Mouse (Mus musculus): ENCODE measurements around the gene Cmklr1.
"Not testable (repeated sequence)": the region's sequence is repeated elsewhere in the genome, so short reads cannot be mapped to it uniquely, and the experiment has no call there.

Cmklr1 gene

DNA sequence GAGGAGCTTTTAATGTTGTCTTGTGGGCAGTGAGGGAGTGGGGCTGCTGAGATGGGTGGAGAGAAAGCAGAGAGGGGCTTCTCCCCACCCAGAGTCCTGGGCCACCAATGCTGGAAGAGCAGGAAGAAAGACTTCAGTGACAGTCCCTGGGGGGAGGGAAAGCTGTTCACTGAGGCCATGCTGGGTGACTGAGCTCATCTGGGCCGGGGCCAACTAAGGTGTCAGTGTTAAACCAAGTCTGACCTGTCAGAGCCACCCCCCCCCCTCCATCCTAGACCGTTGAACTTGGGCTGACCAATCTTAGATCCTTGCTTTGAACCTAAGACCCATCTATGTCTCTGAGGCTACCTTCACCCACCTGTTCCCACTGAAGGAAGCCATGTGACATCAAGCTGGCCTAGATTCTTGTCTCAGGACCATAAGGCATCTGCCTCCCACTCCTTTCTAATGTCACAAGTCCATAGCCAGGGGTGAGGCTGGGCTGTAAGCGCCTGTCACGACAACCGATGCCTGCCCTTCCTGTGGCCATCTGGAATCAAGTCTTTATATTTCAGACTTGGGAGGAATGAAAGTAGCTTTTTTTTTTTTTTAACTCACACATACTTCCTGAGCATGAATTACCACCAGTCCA lies 60.1 kb downstream of the Cmklr1 start:
- DNase-seq (ENCODE audit: low read depth, low spot score), result no peak

DNA sequence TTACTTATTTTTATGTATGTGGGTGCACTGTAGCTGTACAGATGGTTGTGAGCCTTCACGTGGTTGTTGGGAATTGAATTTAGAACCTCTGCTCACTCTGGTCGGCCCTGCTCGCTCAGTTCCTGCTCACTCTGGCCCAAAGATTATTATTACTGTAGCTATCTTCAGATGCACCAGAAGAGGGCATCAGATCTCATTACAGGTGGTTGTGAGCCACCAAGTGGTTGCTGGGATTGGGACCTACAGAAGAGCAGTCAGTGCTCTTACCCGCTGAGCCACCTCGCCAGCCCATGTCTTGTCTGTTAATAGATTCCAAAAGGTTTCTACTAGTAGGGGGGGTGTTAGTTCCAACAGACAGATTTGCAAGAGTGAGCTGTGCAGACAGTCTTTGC lies 63.8 kb downstream of the Cmklr1 start:
- not testable (repeated sequence) for DNase-seq (ENCODE audit: low read depth, low spot score)

DNA sequence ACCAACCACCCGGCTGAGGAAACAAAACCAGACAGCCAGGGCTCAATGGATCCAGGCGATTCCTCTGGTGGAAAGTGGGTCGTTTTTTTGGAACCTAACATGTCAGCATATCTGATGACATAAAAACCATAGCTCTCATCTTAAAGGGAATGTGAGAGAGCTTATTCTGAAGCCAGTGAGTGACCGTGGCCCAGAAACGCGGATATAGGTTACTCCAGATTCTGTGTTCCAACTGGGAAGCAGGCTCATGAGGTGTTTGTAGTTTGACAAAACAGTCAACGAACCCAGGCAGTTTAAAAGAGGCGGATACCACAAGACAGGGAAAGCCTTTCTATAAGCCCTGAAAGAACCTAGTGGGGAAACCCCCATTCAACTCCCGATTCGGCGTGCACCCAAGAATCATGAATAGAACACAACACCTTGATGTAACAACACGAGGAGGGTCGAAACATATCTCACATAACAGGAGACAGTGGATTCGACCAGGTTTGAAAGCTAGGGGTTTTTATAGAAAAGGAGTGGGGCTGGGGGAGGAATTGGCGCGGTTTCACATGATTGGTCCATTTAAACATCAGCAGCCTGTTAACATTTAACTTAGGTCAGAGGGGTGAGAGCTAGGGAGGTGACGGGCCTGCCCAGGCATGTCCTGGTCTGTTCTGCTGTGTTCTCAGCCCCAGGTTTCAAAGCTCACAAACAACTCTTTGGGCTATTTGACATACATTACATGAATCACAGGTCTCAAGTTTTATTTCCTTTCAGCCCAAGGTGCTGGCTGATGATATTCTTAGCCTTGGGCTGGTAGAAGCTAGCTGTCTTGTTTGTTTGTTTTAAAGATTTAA lies 64.4 kb downstream of the Cmklr1 start:
- DNase-seq (ENCODE audit: low read depth, low spot score), result not testable (repeated sequence)

- no peak for DNase-seq (ENCODE audit: low read depth, low spot score)
Measured at GRCm38 (mm10) chr5:113584439-113584838, 65.8 kb downstream of the Cmklr1 start.

- DNase-seq (ENCODE audit: low read depth, low spot score), result no peak
Measured at GRCm38 (mm10) chr5:113583424-113584162, 66.6 kb downstream of the Cmklr1 start.

DNA sequence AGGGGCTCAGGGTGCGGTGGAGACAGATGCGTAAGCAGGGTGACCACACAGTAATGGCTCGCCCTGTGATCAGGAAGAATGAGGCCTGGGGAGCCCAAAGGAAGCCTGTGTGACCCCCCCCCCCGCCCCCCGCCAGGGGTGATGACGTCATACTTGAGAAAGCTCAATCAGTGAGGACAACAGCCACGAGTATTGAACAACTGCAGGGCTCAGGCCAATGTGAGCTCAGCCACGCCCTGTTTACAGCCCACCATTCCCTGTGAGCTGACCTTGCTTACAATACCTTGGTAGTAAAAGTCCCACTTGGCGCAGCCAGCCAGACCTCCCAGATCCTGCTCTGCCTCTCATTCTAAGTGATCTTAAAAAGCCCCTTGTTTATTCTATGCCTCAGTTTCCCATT lies 69.4 kb downstream of the Cmklr1 start:
- no peak for DNase-seq (ENCODE audit: low read depth, low spot score)

GRCm38 (mm10) chr5:113580248-113580647 lies 70.0 kb downstream of the Cmklr1 start:
- DNase-seq (ENCODE audit: low read depth, low spot score), result no peak

- no peak for DNase-seq (ENCODE audit: low read depth, low spot score)
Measured at GRCm38 (mm10) chr5:113579128-113579527, 71.1 kb downstream of the Cmklr1 start.

DNA sequence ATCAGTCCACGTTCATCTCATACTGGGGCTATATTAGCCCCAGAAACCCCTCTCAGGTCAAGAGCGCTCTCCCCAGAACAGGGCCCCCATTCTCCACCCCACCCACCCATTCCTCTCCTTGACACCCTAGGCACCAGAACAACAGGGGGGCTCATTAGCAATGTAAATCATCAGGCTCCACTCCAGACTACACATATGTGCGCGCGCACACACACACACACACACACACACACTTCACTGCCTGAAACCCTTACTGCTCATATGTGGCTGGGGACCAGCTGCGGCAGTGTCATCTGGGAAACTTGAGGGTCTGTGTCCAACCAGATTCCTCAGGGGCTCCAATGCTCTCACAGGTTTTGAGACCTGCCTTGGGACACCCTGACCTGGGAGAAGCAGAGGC lies 71.8 kb downstream of the Cmklr1 start:
- no peak for DNase-seq (ENCODE audit: low read depth, low spot score)

DNA sequence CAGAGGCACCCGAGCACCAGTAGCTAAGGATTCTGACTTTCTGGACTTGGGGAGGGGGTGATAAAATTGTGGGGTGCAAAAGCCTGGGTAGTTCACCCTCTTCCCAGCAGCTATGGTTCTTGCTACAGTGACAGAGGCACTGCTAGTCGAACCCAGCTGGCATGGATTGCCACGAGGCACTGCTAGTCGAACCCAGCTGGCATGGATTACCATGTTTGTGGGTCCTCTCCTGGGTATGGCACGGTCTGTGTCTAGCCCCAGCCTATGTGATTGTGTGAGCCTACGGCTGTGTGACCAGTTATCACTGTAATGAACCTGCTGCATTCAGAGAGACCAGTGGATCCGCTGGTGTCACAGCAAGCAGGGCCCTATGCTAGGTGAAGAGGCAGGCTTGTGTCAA lies 72.7 kb downstream of the Cmklr1 start:
- no peak for DNase-seq (ENCODE audit: low read depth, low spot score)

GRCm38 (mm10) chr5:113570056-113570717 lies 80.0 kb downstream of the Cmklr1 start:
- no peak for DNase-seq (ENCODE audit: low read depth, low spot score)

GRCm38 (mm10) chr5:113565858-113566257 lies 84.4 kb downstream of the Cmklr1 start:
- no peak for DNase-seq (ENCODE audit: low read depth, low spot score)

DNA sequence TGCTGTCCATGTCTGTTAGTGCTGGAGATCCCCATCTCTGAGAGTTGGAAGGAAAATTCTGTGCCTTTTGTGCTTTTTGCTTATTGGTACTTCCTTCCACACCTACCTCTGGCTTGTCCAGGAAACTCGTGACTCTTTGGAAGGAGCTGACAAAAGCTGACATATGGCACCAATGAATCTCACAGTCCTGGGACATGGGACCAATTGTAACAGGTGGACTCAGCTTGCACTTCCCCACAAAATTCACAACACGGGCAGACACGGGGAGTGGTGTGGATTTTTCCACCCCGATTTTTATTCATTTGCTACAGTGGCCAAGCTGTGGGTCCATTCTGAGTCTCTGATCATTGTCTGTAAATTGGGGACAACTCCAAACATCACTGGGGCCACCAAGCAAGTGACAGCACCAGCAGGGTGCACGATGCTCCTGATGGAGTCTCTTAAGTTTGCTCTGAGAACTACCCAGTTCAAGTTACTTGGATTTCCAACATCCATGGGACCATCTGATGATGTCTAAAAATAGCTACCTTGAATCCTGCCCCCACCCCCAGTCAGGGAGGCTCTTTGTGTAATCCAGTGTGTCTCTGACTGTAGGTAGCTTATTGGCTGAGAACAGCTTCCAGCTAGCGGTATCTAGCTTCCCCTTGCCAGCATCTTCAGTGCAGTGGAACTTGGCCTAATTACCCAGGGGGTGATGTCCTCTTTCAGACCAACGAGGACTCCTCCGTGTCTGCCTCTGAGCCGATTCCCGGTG lies 84.9 kb downstream of the Cmklr1 start:
- DNase-seq (ENCODE audit: low read depth, low spot score), result no peak

- DNase-seq (ENCODE audit: low read depth, low spot score), result no peak
Measured at GRCm38 (mm10) chr5:113564463-113564862, 85.8 kb downstream of the Cmklr1 start.
